Mouse (Mus musculus) stomach, embryonic 15.5 days (tissue): ENCODE measurements at regions not wholly inside any gene's neighbourhood (a gene's known extent, or its start where the extent isn't known, plus 50 kb on each side); places are given as distances from the start of the nearest gene placed in this dataset.
A peak's percentile ranks its signal among the peaks of the same experiment; 100 is the strongest.

Source experiments
- ATAC-seq: fragments of 200-750 bp; cut with Nextera tagmentation; 2 replicates; pipeline ENCODE4 v1.8.0; 2017; ENCODE audit warnings: low read depth, moderate number of reproducible peaks, moderate TSS enrichment; ENCODE audit not compliant: insufficient read depth, low FRiP score
- H3K27ac ChIP-seq: fragments of 300-500 bp; sonication (generic); 2 replicates; pipeline ENCODE4 v1.5.1; 2015; ENCODE audit warnings: mild to moderate bottlenecking, inconsistent platforms
- H3K27me3 ChIP-seq: fragments of 300-500 bp; sonication (generic); replicated peaks from 2 replicates; pipeline ENCODE4 v1.6.1; 2015; ENCODE audit warnings: inconsistent platforms
- H3K36me3 ChIP-seq: fragments of 300-500 bp; sonication (generic); 2 replicates; pipeline ENCODE4 v1.6.1; 2015; ENCODE audit warnings: inconsistent platforms
- H3K4me1 ChIP-seq: fragments of 300-500 bp; sonication (generic); 2 replicates; pipeline ENCODE4 v1.6.1; 2015; ENCODE audit warnings: inconsistent platforms
- H3K4me2 ChIP-seq: fragments of 300-500 bp; sonication (generic); 2 replicates; pipeline ENCODE4 v1.6.1; 2015; ENCODE audit warnings: mild to moderate bottlenecking, inconsistent platforms
- H3K4me3 ChIP-seq: fragments of 300-500 bp; sonication (generic); replicated peaks from 2 replicates; pipeline ENCODE4 v1.5.1; 2015; ENCODE audit warnings: inconsistent platforms
- H3K9ac ChIP-seq: fragments of 300-500 bp; sonication (generic); 2 replicates; pipeline ENCODE4 v1.6.1; 2015; ENCODE audit warnings: inconsistent platforms
- H3K9me3 ChIP-seq: fragments of 300-500 bp; sonication (generic); 2 replicates; pipeline ENCODE4 v1.6.1; 2016; ENCODE audit warnings: inconsistent platforms
- WGBS: fragments of 180-500 bp; shearing (Covaris S2); methylation state at CpG from one replicate; pipeline ENCODE4 v1.1.7; 2015; 5-methylcytosine and 5-hydroxymethylcytosine counted together

GRCm38 (mm10) chr2:72703238-72703637 is 227.3 kb downstream of the Cdca7 start:
- ATAC-seq, result no peak
- no peak overlapping the region for H3K4me2 ChIP-seq
- H3K9ac ChIP-seq, result no peak overlapping the region
- H3K36me3 ChIP-seq, result no peaks in the 10 kb centered on the region
- H3K4me3 ChIP-seq, result no peak overlapping the region
- 80% methylated on average over 11 of the region's 11 CpGs for WGBS
- H3K27me3 ChIP-seq, result no peaks in the 10 kb centered on the region
- no peaks in the 10 kb centered on the region for H3K9me3 ChIP-seq
- H3K27ac ChIP-seq, result no peak overlapping the region
- H3K4me1 ChIP-seq, result peaks cover 3% of the 10 kb centered on the region; the same call in 1 of the 2 replicates

GRCm38 (mm10) chr2:72707676-72708659 is 232.0 kb downstream of the Cdca7 start:
- ATAC-seq, result no peak
- Histone ChIP-seq H3K27me3 (no peaks in the 10 kb centered on the region), H3K9ac (no peak overlapping the region), H3K27ac (no peak overlapping the region), H3K36me3 (no peaks in the 10 kb centered on the region), H3K4me1 (peaks cover 3% of the 10 kb centered on the region; the same call in 1 of the 2 replicates), H3K9me3 (no peaks in the 10 kb centered on the region), H3K4me2 (no peak overlapping the region), H3K4me3 (no peak overlapping the region)
- WGBS, result 76% methylated on average over 13 of the region's 13 CpGs

- no peaks in the 10 kb centered on the region for H3K27me3 ChIP-seq
- no peaks in the 10 kb centered on the region for H3K4me1 ChIP-seq
- H3K4me3 ChIP-seq, result no peak overlapping the region
- no peaks in the 10 kb centered on the region for H3K9me3 ChIP-seq
- WGBS, result 67% methylated on average over 4 of the region's 4 CpGs
- no peak overlapping the region for H3K4me2 ChIP-seq
- no peak overlapping the region for H3K9ac ChIP-seq
- no peaks in the 10 kb centered on the region for H3K36me3 ChIP-seq
- H3K27ac ChIP-seq, result no peak overlapping the region
- ATAC-seq, result no peak
These were observed 241.0 kb downstream of the Cdca7 start for GRCm38 (mm10) chr2:72716931-72717330.

GRCm38 (mm10) chr2:72728699-72729098 is 251.5 kb downstream of the Sp3 start:
- no peak for ATAC-seq
- Histone ChIP-seq H3K27ac (no peak overlapping the region), H3K36me3 (no peaks in the 10 kb centered on the region), H3K27me3 (no peaks in the 10 kb centered on the region), H3K9ac (no peak overlapping the region), H3K4me1 (no peaks in the 10 kb centered on the region), H3K9me3 (no peaks in the 10 kb centered on the region), H3K4me2 (no peak overlapping the region), H3K4me3 (no peak overlapping the region)
- 56% methylated on average over 3 of the region's 3 CpGs for WGBS

GRCm38 (mm10) chr2:72733371-72733770 is 246.9 kb downstream of the Sp3 start:
- ATAC-seq, result no peak
- Histone ChIP-seq H3K27ac (no peak overlapping the region), H3K4me3 (no peak overlapping the region), H3K9me3 (no peaks in the 10 kb centered on the region), H3K36me3 (no peaks in the 10 kb centered on the region), H3K27me3 (no peaks in the 10 kb centered on the region), H3K4me2 (no peak overlapping the region), H3K4me1 (no peaks in the 10 kb centered on the region), H3K9ac (no peak overlapping the region)
- 25% methylated on average over 3 of the region's 3 CpGs for WGBS

- Histone ChIP-seq H3K9ac (no peak overlapping the region), H3K4me2 (no peak overlapping the region), H3K27me3 (no peaks in the 10 kb centered on the region), H3K4me3 (no peak overlapping the region), H3K27ac (no peak overlapping the region), H3K36me3 (no peaks in the 10 kb centered on the region), H3K4me1 (no peaks in the 10 kb centered on the region), H3K9me3 (no peaks in the 10 kb centered on the region)
- 94% methylated on average over 9 of the region's 9 CpGs for WGBS
- no peak for ATAC-seq
These were observed 245.2 kb downstream of the Sp3 start for GRCm38 (mm10) chr2:72735035-72735434.

- H3K9ac ChIP-seq, result no peak overlapping the region
- H3K9me3 ChIP-seq, result no peaks in the 10 kb centered on the region
- H3K27ac ChIP-seq, result no peak overlapping the region
- H3K4me2 ChIP-seq, result no peak overlapping the region
- WGBS, result 80% methylated on average over 3 of the region's 3 CpGs
- no peaks in the 10 kb centered on the region for H3K27me3 ChIP-seq
- ATAC-seq, result no peak
- no peaks in the 10 kb centered on the region for H3K36me3 ChIP-seq
- no peak overlapping the region for H3K4me3 ChIP-seq
- peaks cover 8% of the 10 kb centered on the region; the same call in 1 of the 2 replicates for H3K4me1 ChIP-seq
These were observed 243.6 kb downstream of the Sp3 start for GRCm38 (mm10) chr2:72736685-72737084.

- no peak overlapping the region for H3K9ac ChIP-seq
- no peaks in the 10 kb centered on the region for H3K27me3 ChIP-seq
- no peaks in the 10 kb centered on the region for H3K9me3 ChIP-seq
- ATAC-seq, result no peak
- peaks cover 8% of the 10 kb centered on the region; the same call in 1 of the 2 replicates for H3K4me1 ChIP-seq
- peak overlapping the region; percentile 38 for H3K4me2 ChIP-seq
- H3K36me3 ChIP-seq, result no peaks in the 10 kb centered on the region
- 47% methylated on average over 22 of the region's 22 CpGs for WGBS
- no peak overlapping the region for H3K4me3 ChIP-seq
- no peak overlapping the region for H3K27ac ChIP-seq
These were observed 239.6 kb downstream of the Sp3 start for GRCm38 (mm10) chr2:72740391-72741361.

- no peak overlapping the region for H3K4me3 ChIP-seq
- H3K4me2 ChIP-seq, result no peak overlapping the region
- H3K9me3 ChIP-seq, result no peaks in the 10 kb centered on the region
- H3K27me3 ChIP-seq, result no peaks in the 10 kb centered on the region
- peaks cover 8% of the 10 kb centered on the region; the same call in 1 of the 2 replicates for H3K4me1 ChIP-seq
- H3K9ac ChIP-seq, result no peak overlapping the region
- WGBS, result 81% methylated on average over 5 of the region's 5 CpGs
- no peaks in the 10 kb centered on the region for H3K36me3 ChIP-seq
- no peak for ATAC-seq
- no peak overlapping the region for H3K27ac ChIP-seq
These were observed 238.5 kb downstream of the Sp3 start for GRCm38 (mm10) chr2:72741746-72742145.

GRCm38 (mm10) chr2:72743651-72744050 is 236.6 kb downstream of the Sp3 start:
- Histone ChIP-seq H3K4me3 (no peak overlapping the region), H3K36me3 (no peaks in the 10 kb centered on the region), H3K9ac (no peak overlapping the region), H3K4me1 (peaks cover 8% of the 10 kb centered on the region; the same call in 1 of the 2 replicates), H3K27me3 (no peaks in the 10 kb centered on the region), H3K9me3 (no peaks in the 10 kb centered on the region), H3K4me2 (no peak overlapping the region), H3K27ac (no peak overlapping the region)
- WGBS, result 86% methylated on average over 3 of the region's 3 CpGs
- ATAC-seq, result no peak

- peaks cover 8% of the 10 kb centered on the region; the same call in 1 of the 2 replicates for H3K4me1 ChIP-seq
- no peak overlapping the region for H3K4me3 ChIP-seq
- WGBS, result 63% methylated on average over 4 of the region's 4 CpGs
- H3K9ac ChIP-seq, result no peak overlapping the region
- no peaks in the 10 kb centered on the region for H3K36me3 ChIP-seq
- no peak for ATAC-seq
- H3K9me3 ChIP-seq, result no peaks in the 10 kb centered on the region
- H3K27ac ChIP-seq, result no peak overlapping the region
- H3K4me2 ChIP-seq, result no peak overlapping the region
- H3K27me3 ChIP-seq, result no peaks in the 10 kb centered on the region
These were observed 235.3 kb downstream of the Sp3 start for GRCm38 (mm10) chr2:72744901-72745300.
